8 mouse cellular contexts compared by ENCODE assay signal in genomic region chr14:14070541-14071315, GRCm38 (mm10). TPM values are rescaled to one million over a fixed set of nuclear protein-coding genes. Genes with fewer than 3 reads are reported as not detected.
DNase-seq lines count a peak whose midpoint lies in the region; ATAC-seq and TF ChIP-seq lines count a peak whose summit lies in the region.
"Had no signal": no experiment of that assay in that cellular context is flagged by ENCODE, and none has a peak within 500 bp of the region (broad histone marks: within the 10 kb centered on the region; RNA-seq: fewer than 3 reads in every experiment).

No protein-coding gene starts in this region.

- H3K9me3 ChIP-seq in liver, embryonic 11.5 days (ENCODE audit: control insufficient read depth, low read length): no peaks in the 10 kb centered on the region
- H3K9me3 ChIP-seq in embryonic facial prominence, embryonic 14.5 days (ENCODE audit: control insufficient read depth, low read length): no peaks in the 10 kb centered on the region
- H3K9me3 ChIP-seq in liver, postnatal 0 days (ENCODE audit: low read length): no peaks in the 10 kb centered on the region
- no peaks in the 10 kb centered on the region for H3K9me3 ChIP-seq in stomach, embryonic 14.5 days (ENCODE audit: control insufficient read depth, low read depth, low read length)
- H3K9me3 ChIP-seq: G1E had no signal

- TF ChIP-seq EP300 in liver, postnatal 0 days (IDR thresholded peaks at IDR 0.05; ENCODE audit: low read depth): no peak

- H3K27ac ChIP-seq in liver, adult 2 months (replicated peaks; ENCODE audit: insufficient read depth, low read depth, low read length): peak overlapping the region; percentile 82
- no peak overlapping the region for H3K27ac ChIP-seq in liver, embryonic 11.5 days (ENCODE audit: low read depth, low read length)
- H3K27ac ChIP-seq in embryonic facial prominence, embryonic 14.5 days (replicated peaks; ENCODE audit: low read depth, low read length): no peak overlapping the region
- H3K27ac ChIP-seq in liver, postnatal 0 days (ENCODE audit: low read depth): peak overlapping the region; percentile 64; the same call in 1 of the 2 replicates
- H3K27ac ChIP-seq in stomach, embryonic 14.5 days (ENCODE audit: low read length): peak overlapping the region; percentile 52; the same call in 1 of the 2 replicates

- H3K36me3 ChIP-seq in liver, adult 2 months (ENCODE audit: control insufficient read depth, insufficient read depth, low read length): peaks cover 1% of the 10 kb centered on the region; the same call in 1 of the 2 replicates
- H3K36me3 ChIP-seq in liver, embryonic 11.5 days (ENCODE audit: control insufficient read depth, insufficient read depth, low read length): no peaks in the 10 kb centered on the region
- H3K36me3 ChIP-seq in embryonic facial prominence, embryonic 14.5 days (ENCODE audit: control insufficient read depth, insufficient read depth, low read length): 0 out of 2 replicates have a peak, but pooled peaks cover 4% of the 10 kb centered on the region
- no peaks in the 10 kb centered on the region for H3K36me3 ChIP-seq in liver, postnatal 0 days (replicated peaks; ENCODE audit: insufficient read depth, low read length)
- H3K36me3 ChIP-seq in stomach, embryonic 14.5 days (ENCODE audit: control insufficient read depth, insufficient read depth, low read length): no peaks in the 10 kb centered on the region

- DNase-seq in liver, adult 2 months (ENCODE audit: extremely low read depth, low read depth, low spot score): peak; percentile 87
- no peak for DNase-seq in liver, embryonic 11.5 days (ENCODE audit: low spot score)
- peak; percentile 20 for DNase-seq in embryonic facial prominence, embryonic 14.5 days (ENCODE audit: low spot score)
- DNase-seq in liver, postnatal 0 days: no peak
- no peak for DNase-seq in layer of hippocampus, postnatal 25 days (ENCODE audit: extremely low spot score in 1 of 2, low spot score in 1 of 2)
- no peak for DNase-seq in urinary bladder, postnatal 36 days (ENCODE audit: low spot score in 2 of 2)

- no peak overlapping the region for H3K4me2 ChIP-seq in liver, embryonic 11.5 days
- no peak overlapping the region for H3K4me2 ChIP-seq in embryonic facial prominence, embryonic 14.5 days (ENCODE audit: low read depth, low read length)
- no peak overlapping the region for H3K4me2 ChIP-seq in liver, postnatal 0 days (ENCODE audit: low read depth, low read length)
- no peak overlapping the region for H3K4me2 ChIP-seq in stomach, embryonic 14.5 days (replicated peaks; ENCODE audit: low read depth, low read length)

- H3K27me3 ChIP-seq in liver, adult 2 months (ENCODE audit: control insufficient read depth, insufficient read depth, low read length): no peaks in the 10 kb centered on the region
- no peaks in the 10 kb centered on the region for H3K27me3 ChIP-seq in liver, embryonic 11.5 days (replicated peaks; ENCODE audit: control insufficient read depth, insufficient read depth, low read length)
- H3K27me3 ChIP-seq in embryonic facial prominence, embryonic 14.5 days (replicated peaks; ENCODE audit: control insufficient read depth, insufficient read depth, low read length): no peaks in the 10 kb centered on the region
- no peaks in the 10 kb centered on the region for H3K27me3 ChIP-seq in liver, postnatal 0 days (ENCODE audit: insufficient read depth, low read length)
- H3K27me3 ChIP-seq in stomach, embryonic 14.5 days (ENCODE audit: control insufficient read depth, insufficient read depth, low read length): no peaks in the 10 kb centered on the region

- TF ChIP-seq POLR2A in liver, adult 2 months (IDR thresholded peaks at IDR 0.05; ENCODE audit: extremely low read depth, insufficient read depth, low read length): no peak

- peak overlapping the region; percentile 6; the same call in 1 of the 2 replicates for H3K9ac ChIP-seq in liver, adult 2 months (ENCODE audit: low read depth, low read length)
- no peak overlapping the region for H3K9ac ChIP-seq in liver, embryonic 11.5 days (ENCODE audit: low read depth, low read length)
- H3K9ac ChIP-seq in embryonic facial prominence, embryonic 14.5 days (ENCODE audit: low read depth, low read length): no peak overlapping the region
- H3K9ac ChIP-seq in liver, postnatal 0 days (replicated peaks): no peak overlapping the region
- no peak overlapping the region for H3K9ac ChIP-seq in stomach, embryonic 14.5 days (replicated peaks; ENCODE audit: low read depth, low read length)

- peaks cover 35% of the 10 kb centered on the region for H3K4me1 ChIP-seq in liver, adult 2 months (ENCODE audit: control insufficient read depth, insufficient read depth, low read length)
- peaks cover 16% of the 10 kb centered on the region for H3K4me1 ChIP-seq in liver, embryonic 11.5 days (replicated peaks; ENCODE audit: control insufficient read depth, insufficient read depth, low read length)
- H3K4me1 ChIP-seq in embryonic facial prominence, embryonic 14.5 days (ENCODE audit: control insufficient read depth, insufficient read depth, low read length): peaks cover 14% of the 10 kb centered on the region
- peaks cover 34% of the 10 kb centered on the region for H3K4me1 ChIP-seq in liver, postnatal 0 days (ENCODE audit: insufficient read depth)
- H3K4me1 ChIP-seq in stomach, embryonic 14.5 days (ENCODE audit: control insufficient read depth, insufficient read depth, low read length): peaks cover 31% of the 10 kb centered on the region

- TF ChIP-seq CTCF in liver, adult 2 months (IDR thresholded peaks at IDR 0.05; ENCODE audit: low read depth, low read length): no peak
- no peak for TF ChIP-seq CTCF in liver, postnatal 0 days (IDR thresholded peaks at IDR 0.05; ENCODE audit: low read depth)

- H3K4me3 ChIP-seq in liver, adult 2 months (ENCODE audit: insufficient read depth, low read depth, low read length): no peak overlapping the region
- H3K4me3 ChIP-seq in liver, embryonic 11.5 days (ENCODE audit: low read depth, low read length): no peak overlapping the region
- no peak overlapping the region for H3K4me3 ChIP-seq in embryonic facial prominence, embryonic 14.5 days (ENCODE audit: low read depth, low read length)
- H3K4me3 ChIP-seq in liver, postnatal 0 days (ENCODE audit: low read depth, low read length): no peak overlapping the region
- H3K4me3 ChIP-seq in stomach, embryonic 14.5 days (ENCODE audit: low read depth, low read length): no peak overlapping the region

- WGBS in liver, adult 2 months: 17% methylated on average over 6 of the region's 6 CpGs
- 55% methylated on average over 6 of the region's 6 CpGs for WGBS in liver, embryonic 11.5 days
- WGBS in embryonic facial prominence, embryonic 14.5 days: 21% methylated on average over 6 of the region's 6 CpGs
- 52% methylated on average over 6 of the region's 6 CpGs for WGBS in liver, postnatal 0 days (ENCODE audit: insufficient replicate concordance)
- WGBS in stomach, embryonic 14.5 days: 31% methylated on average over 6 of the region's 6 CpGs

- peaks cover 16% of the 10 kb centered on the region; the same call in 1 of the 2 replicates for H3K79me2 ChIP-seq in liver, adult 2 months (ENCODE audit: control insufficient read depth, insufficient read depth, low read length)

- ATAC-seq in liver, embryonic 11.5 days (replicated peaks; ENCODE audit: low FRiP score): no peak
- peak; percentile 31; the same call in 1 of the 2 replicates for ATAC-seq in embryonic facial prominence, embryonic 14.5 days (ENCODE audit: low read depth)
- ATAC-seq in liver, postnatal 0 days: no peak
- no peak for ATAC-seq in stomach, embryonic 14.5 days (ENCODE audit: insufficient number of reproducible peaks, insufficient read depth, low FRiP score, low read depth)

RNA-seq across cellular contexts. Expression of gene Psmd6, which starts 50.1 kb away (rescaled TPM):
- 120 and 122 TPM in 2 replicates for total RNA-seq in liver, adult 2 months (2014; rRNA removed)
- polyA plus RNA-seq in liver, adult 2 months (2012; rRNA removed): 36.6 and 43.5 TPM in 2 replicates
- polyA plus RNA-seq in liver, embryonic 11.5 days (2014; fragmentation: Nextera tagmentation; extraction: Ambion mirVana): 272 and 287 TPM in 2 replicates
- polyA plus RNA-seq in embryonic facial prominence, embryonic 14.5 days (2014; fragmentation: Nextera tagmentation; extraction: Ambion mirVana): 226 and 249 TPM in 2 replicates
- polyA plus RNA-seq in liver, postnatal 0 days (2015; fragmentation: Nextera tagmentation; extraction: Ambion mirVana): 101 and 106 TPM in 2 replicates
- 209 and 237 TPM in 2 replicates for polyA plus RNA-seq in stomach, embryonic 14.5 days (2014; fragmentation: Nextera tagmentation; extraction: Ambion mirVana)
- total RNA-seq in layer of hippocampus, postnatal 25 days (2021): 100 to 1,000 TPM; 113 to 121 TPM

Comparison
In these comparisons a context has a peak if more than half of its experiments do, and no peak if none do; other contexts are left out.
1. DNase-seq: peak in liver, adult 2 months (single experiment) and embryonic facial prominence, embryonic 14.5 days (single experiment); none in liver, embryonic 11.5 days (single experiment), liver, postnatal 0 days (single experiment), layer of hippocampus, postnatal 25 days (0 of 2) and urinary bladder, postnatal 36 days (0 of 2).
2. H3K27ac ChIP-seq: peak in liver, adult 2 months (single experiment), liver, postnatal 0 days (single experiment) and stomach, embryonic 14.5 days (single experiment); none in liver, embryonic 11.5 days (single experiment) and embryonic facial prominence, embryonic 14.5 days (single experiment).